Mouse (Mus musculus) inflammation-experienced regulatory T-cells, adult 6 months (primary cell): ENCODE measurements around the gene Pdia6. TPM values are rescaled to one million over a fixed set of nuclear protein-coding genes. Genes with fewer than 3 reads are reported as not detected.

Experiments used
- polyA plus RNA-seq, 3 experiments: library from polyadenylated mRNA; unstranded; fragments of 100-300 nt; shearing (Covaris generic); gene quantifications; one replicate each; pipeline ENCODE4 v1.2.1; 2017

Pdia6 gene
- polyA plus RNA-seq, 3 experiments from 2014 or later, result 186 to 215 (median 194) TPM

Other genes starting within 250 kb of the Pdia6 start
- gene Kcnf1, start 89.7 kb upstream of the Pdia6 start, polyA plus RNA-seq, result 1 to 10 TPM in 2 of 3 experiments, not detected in 1; 2.6 to 3.7 TPM
- gene Atp6v1c2, start 62.8 kb downstream of the Pdia6 start, polyA plus RNA-seq, result under 1 TPM in 1 of 3 experiments, not detected in 2; 0.35 TPM
- gene Nol10, start 81.9 kb downstream of the Pdia6 start, polyA plus RNA-seq, result 10 to 100 TPM; 27.7 to 35.0 (median 33.4) TPM